Mouse (Mus musculus): Measurements from ENCODE around the gene Exoc6b. TPM values are rescaled to one million over a fixed set of nuclear protein-coding genes. Genes with fewer than 3 reads are reported as not detected.

The Exoc6b gene
- polyA plus RNA-seq, 1 experiment from 2014 or later = 8.5 TPM

- no peak for DNase-seq (ENCODE audit: low spot score)
Measured at GRCm38 (mm10) chr6:84883720-84884119, 185.6 kb downstream of the Exoc6b start.

- DNase-seq (ENCODE audit: low spot score) = no peak
Measured at GRCm38 (mm10) chr6:84882663-84883517, 186.4 kb downstream of the Exoc6b start.

- DNase-seq (ENCODE audit: low spot score) = no peak
Measured at GRCm38 (mm10) chr6:84875869-84876268, 193.4 kb downstream of the Exoc6b start.

- DNase-seq (ENCODE audit: low spot score) = no peak
Measured at GRCm38 (mm10) chr6:84867114-84867513, 202.2 kb downstream of the Exoc6b start.

GRCm38 (mm10) chr6:84864625-84865024, 204.7 kb downstream of the Exoc6b start:
- DNase-seq (ENCODE audit: low spot score) = no peak

- DNase-seq (ENCODE audit: low spot score) = no peak
Measured at GRCm38 (mm10) chr6:84863816-84864375, 205.4 kb downstream of the Exoc6b start.

GRCm38 (mm10) chr6:84845665-84846064, 223.6 kb downstream of the Exoc6b start:
- DNase-seq (ENCODE audit: low spot score) = no peak

GRCm38 (mm10) chr6:84841138-84841537, 228.2 kb downstream of the Exoc6b start:
- no peak for DNase-seq (ENCODE audit: low spot score)

GRCm38 (mm10) chr6:84807546-84807945, 261.8 kb downstream of the Exoc6b start:
- no peak for DNase-seq (ENCODE audit: low spot score)

- no peak for DNase-seq (ENCODE audit: low spot score)
Measured at GRCm38 (mm10) chr6:84806132-84806730, 263.1 kb downstream of the Exoc6b start.

- no peak for DNase-seq (ENCODE audit: low spot score)
Measured at GRCm38 (mm10) chr6:84798736-84799135, 270.6 kb downstream of the Exoc6b start.

GRCm38 (mm10) chr6:84783994-84784393, 285.3 kb downstream of the Exoc6b start:
- DNase-seq (ENCODE audit: low spot score) = no peak

- DNase-seq (ENCODE audit: low spot score) = no peak
Measured at GRCm38 (mm10) chr6:84779987-84780386, 289.3 kb downstream of the Exoc6b start.

- DNase-seq (ENCODE audit: low spot score) = no peak
Measured at GRCm38 (mm10) chr6:84778970-84779369, 290.3 kb downstream of the Exoc6b start.

- DNase-seq (ENCODE audit: low spot score) = no peak
Measured at GRCm38 (mm10) chr6:84775908-84776307, 293.4 kb downstream of the Exoc6b start.

GRCm38 (mm10) chr6:84755266-84755665, 314.0 kb downstream of the Exoc6b start:
- DNase-seq (ENCODE audit: low spot score) = no peak

- no peak for DNase-seq (ENCODE audit: low spot score)
Measured at GRCm38 (mm10) chr6:84752806-84753420, 316.4 kb downstream of the Exoc6b start.

- no peak for DNase-seq (ENCODE audit: low spot score)
Measured at GRCm38 (mm10) chr6:84751409-84751808, 317.9 kb downstream of the Exoc6b start.

- no peak for DNase-seq (ENCODE audit: low spot score)
Measured at GRCm38 (mm10) chr6:84746847-84747395, 322.4 kb downstream of the Exoc6b start.

- DNase-seq (ENCODE audit: low spot score) = no peak
Measured at GRCm38 (mm10) chr6:84746193-84746846, 323.0 kb downstream of the Exoc6b start.

GRCm38 (mm10) chr6:84745570-84745969, 323.7 kb downstream of the Exoc6b start:
- DNase-seq (ENCODE audit: low spot score) = no peak
